Mouse (Mus musculus) stomach, postnatal 0 days (tissue): Measurements from ENCODE around the gene Gsta4. TPM values are rescaled to one million over a fixed set of nuclear protein-coding genes. Genes with fewer than 3 reads are reported as not detected.
A peak's percentile ranks its signal among the peaks of the same experiment; 100 is the strongest.

Experiments used
- ATAC-seq: fragments of 200-750 bp; cut with Nextera tagmentation; 2 replicates; pipeline ENCODE4 v1.8.0; 2017; ENCODE audit not compliant: low FRiP score, low TSS enrichment
- DNase-seq: peaks from one replicate; pipeline ENCODE4 v3.0.0-alpha.2; 2016; ENCODE audit warnings: low spot score
- H3K27ac ChIP-seq: fragments of 300-500 bp; sonication (generic); replicated peaks from 2 replicates; pipeline ENCODE4 v1.5.1; 2014; ENCODE audit warnings: mild to moderate bottlenecking, control low read depth
- H3K27me3 ChIP-seq: fragments of 300-500 bp; sonication (generic); 2 replicates; pipeline ENCODE4 v1.6.1; 2014; ENCODE audit warnings: low read length; ENCODE audit not compliant: control insufficient read depth, insufficient read depth
- H3K36me3 ChIP-seq: fragments of 300-500 bp; sonication (generic); 2 replicates; pipeline ENCODE4 v1.6.1; 2014; ENCODE audit warnings: low read length, mixed read lengths; ENCODE audit not compliant: control insufficient read depth, insufficient read depth
- H3K4me1 ChIP-seq: fragments of 300-500 bp; sonication (generic); replicated peaks from 2 replicates; pipeline ENCODE4 v1.6.1; 2014; ENCODE audit warnings: antibody characterized with exemption; ENCODE audit not compliant: control insufficient read depth, insufficient read depth
- H3K4me2 ChIP-seq: fragments of 300-500 bp; sonication (generic); replicated peaks from 2 replicates; pipeline ENCODE4 v1.6.1; 2014; ENCODE audit warnings: low read depth, mild to moderate bottlenecking, control low read depth, moderate library complexity
- H3K4me3 ChIP-seq: fragments of 300-500 bp; sonication (generic); 2 replicates; pipeline ENCODE4 v1.5.1; 2014; ENCODE audit warnings: low read depth, low read length, control low read depth
- H3K9ac ChIP-seq: fragments of 300-500 bp; sonication (generic); 2 replicates; pipeline ENCODE4 v1.6.1; 2014; ENCODE audit warnings: mild to moderate bottlenecking, low read length, control low read depth, mixed read lengths
- H3K9me3 ChIP-seq: fragments of 300-500 bp; sonication (generic); 2 replicates; pipeline ENCODE4 v1.6.1; 2016; ENCODE audit warnings: low read length; ENCODE audit not compliant: control insufficient read depth
- CTCF ChIP-seq: IDR thresholded peaks from 2 replicates; pipeline ENCODE4 v1.5.1; 2016; ENCODE audit warnings: antibody characterized with exemption, low read depth, mild to moderate bottlenecking, moderate library complexity
- EP300 ChIP-seq: optimal IDR thresholded peaks from 2 replicates; pipeline ENCODE3; 2016; ENCODE audit warnings: antibody characterized with exemption
- WGBS: fragments of 180-500 bp; shearing (Covaris S2); extraction: QIAGEN DNeasy Blood & Tissue Kit; methylation state at CpG from one replicate; pipeline ENCODE4 v1.1.7; 2014; 5-methylcytosine and 5-hydroxymethylcytosine counted together
- polyA plus RNA-seq: library from polyadenylated mRNA; unstranded; fragments of >200 nt; fragmentation: Nextera tagmentation; extraction: Ambion mirVana; gene quantifications from 2 replicates; pipeline ENCODE4 v1.2.1, GENCODE M21; 2015

The Gsta4 gene
- polyA plus RNA-seq, 1 experiment from 2014 or later, result 1,515 TPM

GRCm38 (mm10) chr9:78211521-78211920 is 28.9 kb downstream of the Gsta4 start:
- no peak overlapping the region for H3K9ac ChIP-seq
- no peaks in the 10 kb centered on the region; the same call in 1 of the 2 replicates for H3K36me3 ChIP-seq
- H3K4me2 ChIP-seq, result no peak overlapping the region
- 89% methylated on average over 3 of the region's 3 CpGs for WGBS
- ATAC-seq, result no peak
- no peak overlapping the region for H3K4me3 ChIP-seq
- H3K27me3 ChIP-seq, result no peaks in the 10 kb centered on the region
- no peaks in the 10 kb centered on the region for H3K9me3 ChIP-seq
- TF ChIP-seq CTCF, result no peak
- TF ChIP-seq EP300, result no peak
- no peak for DNase-seq
- peak overlapping the region; percentile 78 for H3K27ac ChIP-seq
- H3K4me1 ChIP-seq, result peaks cover 3% of the 10 kb centered on the region; the same call in 1 of the 2 replicates

DNA sequence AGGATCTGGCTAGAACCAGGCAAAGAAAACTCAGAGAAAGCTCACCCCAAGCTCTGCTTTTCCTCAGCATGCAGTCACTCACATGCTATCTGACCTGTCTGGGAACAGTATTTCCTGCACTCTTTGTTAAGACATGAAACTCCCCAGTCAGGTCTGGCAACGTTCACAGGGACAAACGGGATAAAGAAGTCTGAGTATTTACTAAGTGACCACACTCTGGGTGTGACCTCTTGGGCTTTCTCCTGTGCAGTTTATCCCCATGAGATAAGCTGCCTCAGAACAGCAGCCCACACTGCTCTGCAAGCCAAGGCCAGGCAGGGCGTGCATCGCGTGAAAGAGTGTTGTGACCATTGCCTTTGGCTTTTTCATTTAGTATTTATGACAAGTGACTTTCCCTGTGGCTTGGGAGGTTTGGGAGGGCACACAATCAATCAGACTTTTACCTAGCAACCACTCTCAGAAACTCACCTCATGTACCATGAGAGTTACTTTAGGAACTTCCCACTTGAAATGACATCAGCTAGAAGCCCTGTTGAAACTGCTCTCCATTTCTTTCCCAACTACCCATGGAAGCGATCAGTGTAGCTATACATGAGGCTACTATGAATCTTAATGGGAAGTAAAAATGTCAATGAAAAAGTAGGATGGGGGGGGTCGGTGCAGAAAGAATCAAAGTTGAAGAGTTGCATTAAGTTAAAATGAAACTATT is 29.9 kb downstream of the Gsta4 start:
- Histone ChIP-seq H3K9ac (no peak overlapping the region), H3K27ac (peak overlapping the region; percentile 78), H3K36me3 (no peaks in the 10 kb centered on the region; the same call in 1 of the 2 replicates), H3K4me1 (peaks cover 3% of the 10 kb centered on the region; the same call in 1 of the 2 replicates), H3K4me3 (no peak overlapping the region), H3K27me3 (no peaks in the 10 kb centered on the region), H3K4me2 (no peak overlapping the region), H3K9me3 (no peaks in the 10 kb centered on the region)
- TF ChIP-seq EP300, result peak; percentile 94
- no peak for TF ChIP-seq CTCF
- DNase-seq (peak; percentile 89), ATAC-seq (peak; percentile 92)
- WGBS, result 36% methylated on average over 7 of the region's 7 CpGs

GRCm38 (mm10) chr9:78217074-78217473 is 34.5 kb downstream of the Gsta4 start:
- peak; percentile 46 for TF ChIP-seq EP300
- TF ChIP-seq CTCF, result no peak
- Histone ChIP-seq H3K9me3 (no peaks in the 10 kb centered on the region), H3K27me3 (no peaks in the 10 kb centered on the region), H3K9ac (no peak overlapping the region), H3K4me1 (peaks cover 3% of the 10 kb centered on the region; the same call in 1 of the 2 replicates), H3K4me3 (no peak overlapping the region), H3K27ac (peak overlapping the region; percentile 45; the same call in 1 of the 2 replicates), H3K36me3 (no peaks in the 10 kb centered on the region), H3K4me2 (no peak overlapping the region)
- DNase-seq (peak; percentile 62), ATAC-seq (peak; percentile 80)
- 42% methylated on average over 4 of the region's 4 CpGs for WGBS

GRCm38 (mm10) chr9:78222616-78223015 is 40.0 kb downstream of the Gsta4 start:
- Histone ChIP-seq H3K4me2 (no peak overlapping the region), H3K27me3 (no peaks in the 10 kb centered on the region), H3K27ac (no peak overlapping the region), H3K36me3 (no peaks in the 10 kb centered on the region), H3K4me1 (no peaks in the 10 kb centered on the region), H3K4me3 (no peak overlapping the region), H3K9me3 (no peaks in the 10 kb centered on the region), H3K9ac (no peak overlapping the region)
- DNase-seq, result no peak
- WGBS, result 56% methylated on average over 8 of the region's 8 CpGs
- TF ChIP-seq EP300 (no peak), CTCF (no peak)
- no peak for ATAC-seq

GRCm38 (mm10) chr9:78223221-78223902 is 40.8 kb downstream of the Gsta4 start:
- Histone ChIP-seq H3K36me3 (no peaks in the 10 kb centered on the region), H3K4me1 (no peaks in the 10 kb centered on the region), H3K9ac (no peak overlapping the region), H3K27me3 (no peaks in the 10 kb centered on the region), H3K9me3 (no peaks in the 10 kb centered on the region), H3K4me3 (no peak overlapping the region), H3K4me2 (no peak overlapping the region), H3K27ac (no peak overlapping the region)
- 60% methylated on average over 10 of the region's 10 CpGs for WGBS
- TF ChIP-seq EP300 (no peak), CTCF (no peak)
- no peak for ATAC-seq
- DNase-seq, result peak; percentile 14

DNA sequence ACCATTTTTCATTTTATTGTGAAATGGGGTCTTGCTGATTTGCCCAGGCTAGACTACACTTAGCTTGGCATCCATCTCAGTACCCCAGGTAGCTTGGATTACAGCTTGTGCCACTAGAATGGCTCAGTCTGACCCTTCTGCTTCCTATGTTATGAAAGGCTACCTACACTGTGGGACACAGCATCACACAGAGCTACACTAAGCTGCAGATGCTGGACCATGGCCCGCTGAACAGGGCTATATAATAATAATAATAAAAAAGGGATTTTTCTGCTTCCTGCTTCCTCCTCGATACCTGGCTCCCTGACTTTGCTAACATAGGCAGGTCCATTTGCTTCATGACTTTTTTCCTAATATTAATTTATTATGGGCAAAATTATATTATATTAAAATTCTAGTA is 41.8 kb downstream of the Gsta4 start:
- Histone ChIP-seq H3K9me3 (no peaks in the 10 kb centered on the region), H3K36me3 (no peaks in the 10 kb centered on the region), H3K4me2 (no peak overlapping the region), H3K27ac (no peak overlapping the region), H3K4me3 (no peak overlapping the region), H3K9ac (no peak overlapping the region), H3K4me1 (no peaks in the 10 kb centered on the region), H3K27me3 (no peaks in the 10 kb centered on the region)
- DNase-seq, result peak; percentile 7
- TF ChIP-seq EP300 (no peak), CTCF (no peak)
- ATAC-seq, result no peak
- WGBS, result 88% methylated on average over 2 of the region's 2 CpGs
